Mouse (Mus musculus) right cerebral cortex, postnatal 14 days (tissue): ENCODE results near the gene Chchd4.
"Not testable (repeated sequence)": the region's sequence is repeated elsewhere in the genome, so short reads cannot be mapped to it uniquely, and the experiment has no call there.

ENCODE experiments used
- DNase-seq: peaks from one replicate; pipeline ENCODE4 v3.0.0; 2022

Chchd4 gene

GRCm38 (mm10) chr6:91473805-91474440, 577 bp upstream of the Chchd4 start:
- no peak for DNase-seq

- DNase-seq: no peak
Measured at GRCm38 (mm10) chr6:91472319-91472718, 1.0 kb downstream of the Chchd4 start.

GRCm38 (mm10) chr6:91471427-91471826, 1.9 kb downstream of the Chchd4 start:
- not testable (repeated sequence) for DNase-seq

- no peak for DNase-seq
Measured at GRCm38 (mm10) chr6:91470712-91471111, 2.6 kb downstream of the Chchd4 start.

- no peak for DNase-seq
Measured at GRCm38 (mm10) chr6:91467106-91467505, 6.2 kb downstream of the Chchd4 start.

GRCm38 (mm10) chr6:91465756-91466155, 7.6 kb downstream of the Chchd4 start:
- DNase-seq: no peak

- DNase-seq: no peak
Measured at GRCm38 (mm10) chr6:91459471-91459870, 13.9 kb downstream of the Chchd4 start.

- no peak for DNase-seq
Measured at GRCm38 (mm10) chr6:91454546-91454945, 18.8 kb downstream of the Chchd4 start.

GRCm38 (mm10) chr6:91452056-91452455, 21.3 kb downstream of the Chchd4 start:
- no peak for DNase-seq

GRCm38 (mm10) chr6:91449472-91450225, 23.7 kb downstream of the Chchd4 start:
- DNase-seq: no peak

- DNase-seq: no peak
Measured at GRCm38 (mm10) chr6:91445316-91445715, 28.0 kb downstream of the Chchd4 start.

GRCm38 (mm10) chr6:91441145-91441662, 32.1 kb downstream of the Chchd4 start:
- no peak for DNase-seq

GRCm38 (mm10) chr6:91440474-91441144, 32.7 kb downstream of the Chchd4 start:
- peak; percentile 96 for DNase-seq

GRCm38 (mm10) chr6:91424151-91424550, 49.2 kb downstream of the Chchd4 start:
- no peak for DNase-seq

- no peak for DNase-seq
Measured at GRCm38 (mm10) chr6:91421629-91422028, 51.7 kb downstream of the Chchd4 start.

GRCm38 (mm10) chr6:91417291-91417845, 56.0 kb downstream of the Chchd4 start:
- no peak for DNase-seq

- no peak for DNase-seq
Measured at GRCm38 (mm10) chr6:91416146-91416545, 57.2 kb downstream of the Chchd4 start.

- DNase-seq: peak; percentile 40
Measured at GRCm38 (mm10) chr6:91414890-91415289, 58.5 kb downstream of the Chchd4 start.
